Mouse (Mus musculus) lung, embryonic 14.5 days (tissue): ENCODE results near the gene Arhgap33. TPM values are rescaled to one million over a fixed set of nuclear protein-coding genes. Genes with fewer than 3 reads are reported as not detected.
A peak's percentile ranks its signal among the peaks of the same experiment; 100 is the strongest.

Source experiments
- ATAC-seq: fragments of 200-750 bp; cut with Nextera tagmentation; 2 replicates; pipeline ENCODE4 v1.8.0; 2017; ENCODE audit warnings: mild to moderate bottlenecking, moderate TSS enrichment, moderate library complexity; ENCODE audit not compliant: insufficient read depth
- DNase-seq: peaks from one replicate; pipeline ENCODE4 v3.0.0-alpha.2; 2015
- H3K27ac ChIP-seq: fragments of 300-500 bp; sonication (generic); 2 replicates; pipeline ENCODE4 v1.5.1; 2014; ENCODE audit warnings: low read depth, mild to moderate bottlenecking, moderate library complexity
- H3K27me3 ChIP-seq: fragments of 300-500 bp; sonication (generic); 2 replicates; pipeline ENCODE4 v1.6.1; 2014; ENCODE audit warnings: low read length, control low read depth; ENCODE audit not compliant: insufficient read depth
- H3K36me3 ChIP-seq: fragments of 300-500 bp; sonication (generic); 2 replicates; pipeline ENCODE4 v1.6.1; 2014; ENCODE audit warnings: control low read depth; ENCODE audit not compliant: insufficient read depth
- H3K4me1 ChIP-seq: fragments of 300-500 bp; sonication (generic); 2 replicates; pipeline ENCODE4 v1.6.1; 2014; ENCODE audit warnings: antibody characterized with exemption, control low read depth; ENCODE audit not compliant: insufficient read depth
- H3K4me2 ChIP-seq: fragments of 300-500 bp; sonication (generic); 2 replicates; pipeline ENCODE4 v1.6.1; 2014; ENCODE audit warnings: mild to moderate bottlenecking
- H3K4me3 ChIP-seq: fragments of 300-500 bp; sonication (generic); 2 replicates; pipeline ENCODE4 v1.5.1; 2014; ENCODE audit warnings: low read depth, low read length
- H3K9ac ChIP-seq: fragments of 300-500 bp; sonication (generic); 2 replicates; pipeline ENCODE4 v1.6.1; 2014
- H3K9me3 ChIP-seq: fragments of 300-500 bp; sonication (generic); 2 replicates; pipeline ENCODE4 v1.6.1; 2016; ENCODE audit warnings: low read depth, low read length, control low read depth
- CTCF ChIP-seq: IDR thresholded peaks from 2 replicates; pipeline ENCODE4 v1.5.1; 2016; ENCODE audit warnings: antibody characterized with exemption, low read depth
- WGBS: fragments of 180-500 bp; shearing (Covaris S2); extraction: QIAGEN DNeasy Blood & Tissue Kit; methylation state at CpG from one replicate; pipeline ENCODE4 v1.1.7; 2014; 5-methylcytosine and 5-hydroxymethylcytosine counted together
- polyA plus RNA-seq: library from polyadenylated mRNA; unstranded; fragments of >200 nt; fragmentation: Nextera tagmentation; extraction: Ambion mirVana; gene quantifications from 2 replicates; pipeline ENCODE4 v1.2.1, GENCODE M21; 2014

Arhgap33 gene
- polyA plus RNA-seq, 1 experiment from 2014 or later: 14.3 TPM

- DNase-seq: peak; percentile 98
- no peaks in the 10 kb centered on the region for H3K27me3 ChIP-seq
- H3K4me3 ChIP-seq: peak within 1 kb of the TSS; percentile 64
- H3K36me3 ChIP-seq: peaks cover 30% of the 10 kb centered on the region
- WGBS: under 1% methylated on average over 20 of the region's 20 CpGs
- ATAC-seq: peak; percentile 80
- H3K27ac ChIP-seq: peak within 1 kb of the TSS; percentile 60; the same call in 1 of the 2 replicates
- 0 out of 2 replicates have a peak, but pooled peaks cover 5% of the 10 kb centered on the region for H3K4me1 ChIP-seq
- no peaks in the 10 kb centered on the region for H3K9me3 ChIP-seq
- TF ChIP-seq CTCF: no peak
- H3K4me2 ChIP-seq: peak within 1 kb of the TSS; percentile 95
- H3K9ac ChIP-seq: peak within 1 kb of the TSS; percentile 75
These were observed 24.6 kb upstream of the Arhgap33 start, which contains the start of gene Lin37 for GRCm38 (mm10) chr7:30559443-30559954. Lin37 (minus strand) TSS chr7:30559838.

GRCm38 (mm10) chr7:30558656-30559442 is 24.0 kb upstream of the Arhgap33 start:
- peak overlapping the region; percentile 16; the same call in 1 of the 2 replicates for H3K27ac ChIP-seq
- WGBS: 15% methylated on average over 12 of the region's 12 CpGs

GRCm38 (mm10) chr7:30557901-30558514 is 23.1 kb upstream of the Arhgap33 start:
- 90% methylated on average over 13 of the region's 13 CpGs for WGBS
- Histone ChIP-seq H3K36me3 (peaks cover 31% of the 10 kb centered on the region), H3K4me2 (peak overlapping the region; percentile 95)

More at GRCm38 (mm10) chr7:30558656-30559442, 24.0 kb upstream of the Arhgap33 start:
- TF ChIP-seq CTCF: no peak
- Histone ChIP-seq H3K36me3 (peaks cover 31% of the 10 kb centered on the region), H3K4me2 (peak overlapping the region; percentile 95), H3K9me3 (no peaks in the 10 kb centered on the region), H3K27me3 (no peaks in the 10 kb centered on the region), H3K9ac (peak overlapping the region; percentile 75), H3K4me3 (peak overlapping the region; percentile 64), H3K4me1 (peaks cover 5% of the 10 kb centered on the region; the same call in 1 of the 2 replicates)
- no peak for ATAC-seq
- DNase-seq: no peak

GRCm38 (mm10) chr7:30556894-30557536 is 22.2 kb upstream of the Arhgap33 start:
- peaks cover 31% of the 10 kb centered on the region for H3K36me3 ChIP-seq

More at GRCm38 (mm10) chr7:30557901-30558514, 23.1 kb upstream of the Arhgap33 start:
- no peaks in the 10 kb centered on the region for H3K27me3 ChIP-seq
- no peak for ATAC-seq
- no peaks in the 10 kb centered on the region for H3K9me3 ChIP-seq
- no peak for DNase-seq
- no peak overlapping the region; the same call in 1 of the 2 replicates for H3K9ac ChIP-seq
- H3K4me1 ChIP-seq: peaks cover 12% of the 10 kb centered on the region; the same call in 1 of the 2 replicates
- H3K27ac ChIP-seq: no peak overlapping the region
- TF ChIP-seq CTCF: no peak
- H3K4me3 ChIP-seq: peak overlapping the region; percentile 64

GRCm38 (mm10) chr7:30553810-30554584 is 19.1 kb upstream of the Arhgap33 start:
- peaks cover 37% of the 10 kb centered on the region for H3K36me3 ChIP-seq
- no peak for ATAC-seq
- H3K27me3 ChIP-seq: no peaks in the 10 kb centered on the region
- H3K4me1 ChIP-seq: peaks cover 12% of the 10 kb centered on the region
- H3K4me3 ChIP-seq: peak overlapping the region; percentile 62
- H3K27ac ChIP-seq: no peak overlapping the region
- no peak for TF ChIP-seq CTCF
- H3K9me3 ChIP-seq: no peaks in the 10 kb centered on the region
- H3K9ac ChIP-seq: peak overlapping the region; percentile 62
- peak overlapping the region; percentile 96 for H3K4me2 ChIP-seq
- peak; percentile 14 for DNase-seq
- 79% methylated on average over 22 of the region's 22 CpGs for WGBS

More at GRCm38 (mm10) chr7:30556894-30557536, 22.2 kb upstream of the Arhgap33 start:
- ATAC-seq (no peak), DNase-seq (peak; percentile 14)
- H3K4me3 ChIP-seq: no peak overlapping the region
- H3K27ac ChIP-seq: no peak overlapping the region
- H3K4me1 ChIP-seq: peaks cover 12% of the 10 kb centered on the region; the same call in 1 of the 2 replicates
- no peaks in the 10 kb centered on the region for H3K27me3 ChIP-seq
- no peaks in the 10 kb centered on the region for H3K9me3 ChIP-seq
- no peak overlapping the region for H3K9ac ChIP-seq
- 92% methylated on average over 18 of the region's 18 CpGs for WGBS
- TF ChIP-seq CTCF: no peak
- H3K4me2 ChIP-seq: no peak overlapping the region

GRCm38 (mm10) chr7:30553021-30553589 is 18.2 kb upstream of the Arhgap33 start:
- ATAC-seq (0 out of 2 replicates have a peak, but pooled peaks have one; percentile 25), DNase-seq (peak; percentile 77)
- peaks cover 8% of the 10 kb centered on the region for H3K4me1 ChIP-seq
- no peaks in the 10 kb centered on the region for H3K9me3 ChIP-seq
- WGBS: 2% methylated on average over 23 of the region's 23 CpGs
- H3K36me3 ChIP-seq: peaks cover 44% of the 10 kb centered on the region
- H3K9ac ChIP-seq: peak overlapping the region; percentile 62
- peak overlapping the region; percentile 62 for H3K4me3 ChIP-seq
- TF ChIP-seq CTCF: no peak; the same call in 1 of the 2 replicates
- H3K4me2 ChIP-seq: peak overlapping the region; percentile 96
- no peaks in the 10 kb centered on the region for H3K27me3 ChIP-seq
- H3K27ac ChIP-seq: peak overlapping the region; percentile 98
